Mouse (Mus musculus) lung, postnatal 4 days (tissue): ENCODE results near the gene Lrrfip1.

Experiments used
- DNase-seq, 2 experiments: peaks; one replicate each; pipeline ENCODE4 v3.0.0; 2021

Lrrfip1 gene

GRCm38 (mm10) chr1:90998268-90998890, at the start of gene Lrrfip1:
Lrrfip1 (plus strand) TSS chr1:90998737.
- DNase-seq, result peak; percentile 77 to 81

- DNase-seq, result no peak
These were observed 49.2 kb upstream of the Lrrfip1 start for GRCm38 (mm10) chr1:90949309-90949708.

GRCm38 (mm10) chr1:90951670-90952069, 46.9 kb upstream of the Lrrfip1 start:
- peak in 1 of 2 experiments; percentile 33 for DNase-seq

- no peak for DNase-seq
These were observed 45.7 kb upstream of the Lrrfip1 start, which contains the start of gene Prlh for GRCm38 (mm10) chr1:90952808-90953207. Prlh (plus strand) TSS chr1:90953108.

GRCm38 (mm10) chr1:90953688-90954087, 44.8 kb upstream of the Lrrfip1 start:
- DNase-seq, result peak in 1 of 2 experiments; percentile 38

GRCm38 (mm10) chr1:90956245-90957096, 42.1 kb upstream of the Lrrfip1 start:
- DNase-seq, result peak in 1 of 2 experiments; percentile 69

GRCm38 (mm10) chr1:90962526-90962925, 36.0 kb upstream of the Lrrfip1 start:
- DNase-seq, result no peak

GRCm38 (mm10) chr1:90962994-90963393, 35.5 kb upstream of the Lrrfip1 start:
- peak; percentile 19 to 32 for DNase-seq

GRCm38 (mm10) chr1:90967583-90967982, 31.0 kb upstream of the Lrrfip1 start:
- DNase-seq, result peak; percentile 56 to 75

GRCm38 (mm10) chr1:90968649-90969048, 29.9 kb upstream of the Lrrfip1 start:
- DNase-seq, result no peak

GRCm38 (mm10) chr1:90969347-90969784, 29.2 kb upstream of the Lrrfip1 start, which contains the start of gene Rab17:
Rab17 (minus strand) TSS chr1:90969661.
- peak; percentile 73 to 83 for DNase-seq

- no peak for DNase-seq
These were observed 28.6 kb upstream of the Lrrfip1 start for GRCm38 (mm10) chr1:90969881-90970390.

- DNase-seq, result peak; percentile 93 to 95
These were observed 25.5 kb upstream of the Lrrfip1 start for GRCm38 (mm10) chr1:90972911-90973573.

GRCm38 (mm10) chr1:90973574-90973911, 25.0 kb upstream of the Lrrfip1 start:
- no peak for DNase-seq

GRCm38 (mm10) chr1:90974906-90975649, 23.5 kb upstream of the Lrrfip1 start:
- peak; percentile 57 to 62 for DNase-seq

GRCm38 (mm10) chr1:90975960-90976359, 22.6 kb upstream of the Lrrfip1 start:
- DNase-seq, result no peak

GRCm38 (mm10) chr1:90980638-90981330, 17.8 kb upstream of the Lrrfip1 start:
- DNase-seq, result no peak

GRCm38 (mm10) chr1:90981346-90981745, 17.2 kb upstream of the Lrrfip1 start:
- DNase-seq, result no peak

- no peak for DNase-seq
These were observed 2.6 kb upstream of the Lrrfip1 start for GRCm38 (mm10) chr1:90995916-90996315.

- no peak for DNase-seq
These were observed 1.4 kb upstream of the Lrrfip1 start for GRCm38 (mm10) chr1:90997136-90997535.

- DNase-seq, result no peak
These were observed 896 bp upstream of the Lrrfip1 start for GRCm38 (mm10) chr1:90997641-90998040.
